Mouse (Mus musculus): ENCODE data around the gene Ascc3. TPM values are rescaled to one million over a fixed set of nuclear protein-coding genes. Genes with fewer than 3 reads are reported as not detected.

The Ascc3 gene
- polyA plus RNA-seq, 2 experiments from 2014 or later: 24.7 to 25.1 TPM

- ATAC-seq: no peak
These were observed 302.8 kb downstream of the Ascc3 start for GRCm38 (mm10) chr10:50895091-50895790.

GRCm38 (mm10) chr10:50895881-50896766, 303.7 kb downstream of the Ascc3 start:
- no peak for ATAC-seq

GRCm38 (mm10) chr10:50896767-50897390, 304.4 kb downstream of the Ascc3 start:
- no peak for ATAC-seq

- no peak for ATAC-seq
These were observed 305.3 kb downstream of the Ascc3 start for GRCm38 (mm10) chr10:50897530-50898471.

- ATAC-seq: no peak
These were observed 306.2 kb downstream of the Ascc3 start for GRCm38 (mm10) chr10:50898621-50899020.

GRCm38 (mm10) chr10:50899846-50900745, 307.6 kb downstream of the Ascc3 start:
- no peak for ATAC-seq

All from activated CD4-positive, CD25-positive, alpha-beta regulatory T cell, adult 4 months (primary cell).